Mouse (Mus musculus) adrenal gland, postnatal 14 days (tissue): Measurements from ENCODE around the gene Dbh. TPM values are rescaled to one million over a fixed set of nuclear protein-coding genes. Genes with fewer than 3 reads are reported as not detected.

Experiments used
- DNase-seq: peaks from one replicate; pipeline ENCODE4 v3.0.0; 2021; ENCODE audit warnings: mixed read lengths
- total RNA-seq: library from RNA; stranded (reverse); gene quantifications from 2 replicates; pipeline ENCODE4 v1.2.3, GENCODE M21; 2021

Dbh gene
- total RNA-seq, 1 experiment from 2014 or later: 334 TPM

- DNase-seq: no peak
These were observed 2.4 kb upstream of the Dbh start for GRCm38 (mm10) chr2:27162656-27163055.

- no peak for DNase-seq
These were observed 1.2 kb upstream of the Dbh start for GRCm38 (mm10) chr2:27163851-27164250.

- DNase-seq: no peak
These were observed 1.0 kb downstream of the Dbh start for GRCm38 (mm10) chr2:27166074-27166473.

- DNase-seq: no peak
These were observed 2.0 kb downstream of the Dbh start for GRCm38 (mm10) chr2:27166999-27167398.

- DNase-seq: no peak
These were observed 9.2 kb downstream of the Dbh start for GRCm38 (mm10) chr2:27174242-27174641.

GRCm38 (mm10) chr2:27175696-27176267, 10.7 kb downstream of the Dbh start:
- DNase-seq: peak; percentile 59

GRCm38 (mm10) chr2:27179101-27179500, 14.1 kb downstream of the Dbh start:
- DNase-seq: no peak

- no peak for DNase-seq
These were observed 16.9 kb downstream of the Dbh start for GRCm38 (mm10) chr2:27181907-27182306.

- peak; percentile 61 for DNase-seq
These were observed 18.7 kb downstream of the Dbh start for GRCm38 (mm10) chr2:27183734-27184133.

GRCm38 (mm10) chr2:27187531-27187930, 22.5 kb downstream of the Dbh start:
- no peak for DNase-seq

GRCm38 (mm10) chr2:27189994-27190393, 25.0 kb downstream of the Dbh start:
- DNase-seq: no peak

GRCm38 (mm10) chr2:27198551-27199246, 33.7 kb downstream of the Dbh start:
- DNase-seq: peak; percentile 35

GRCm38 (mm10) chr2:27200586-27200985, 35.6 kb downstream of the Dbh start:
- no peak for DNase-seq

GRCm38 (mm10) chr2:27205666-27206065, 40.6 kb downstream of the Dbh start:
- no peak for DNase-seq

GRCm38 (mm10) chr2:27206128-27206797, 41.2 kb downstream of the Dbh start:
- peak; percentile 81 for DNase-seq

- DNase-seq: peak; percentile 76
These were observed 42.1 kb downstream of the Dbh start for GRCm38 (mm10) chr2:27207126-27207525.

- no peak for DNase-seq
These were observed 44.3 kb downstream of the Dbh start for GRCm38 (mm10) chr2:27209370-27209769.

GRCm38 (mm10) chr2:27209816-27210215, 44.8 kb downstream of the Dbh start:
- DNase-seq: no peak

- peak; percentile 77 for DNase-seq
These were observed 45.2 kb downstream of the Dbh start for GRCm38 (mm10) chr2:27210255-27210654.

GRCm38 (mm10) chr2:27210676-27211210, 45.7 kb downstream of the Dbh start:
- DNase-seq: peak; percentile 62

GRCm38 (mm10) chr2:27211966-27212893, 47.2 kb downstream of the Dbh start:
- DNase-seq: peak; percentile 77

GRCm38 (mm10) chr2:27215537-27215936, 50.5 kb downstream of the Dbh start:
- peak; percentile 30 for DNase-seq
